Comparison of ENCODE assay signal across 8 mouse cellular contexts in the genomic region with DNA sequence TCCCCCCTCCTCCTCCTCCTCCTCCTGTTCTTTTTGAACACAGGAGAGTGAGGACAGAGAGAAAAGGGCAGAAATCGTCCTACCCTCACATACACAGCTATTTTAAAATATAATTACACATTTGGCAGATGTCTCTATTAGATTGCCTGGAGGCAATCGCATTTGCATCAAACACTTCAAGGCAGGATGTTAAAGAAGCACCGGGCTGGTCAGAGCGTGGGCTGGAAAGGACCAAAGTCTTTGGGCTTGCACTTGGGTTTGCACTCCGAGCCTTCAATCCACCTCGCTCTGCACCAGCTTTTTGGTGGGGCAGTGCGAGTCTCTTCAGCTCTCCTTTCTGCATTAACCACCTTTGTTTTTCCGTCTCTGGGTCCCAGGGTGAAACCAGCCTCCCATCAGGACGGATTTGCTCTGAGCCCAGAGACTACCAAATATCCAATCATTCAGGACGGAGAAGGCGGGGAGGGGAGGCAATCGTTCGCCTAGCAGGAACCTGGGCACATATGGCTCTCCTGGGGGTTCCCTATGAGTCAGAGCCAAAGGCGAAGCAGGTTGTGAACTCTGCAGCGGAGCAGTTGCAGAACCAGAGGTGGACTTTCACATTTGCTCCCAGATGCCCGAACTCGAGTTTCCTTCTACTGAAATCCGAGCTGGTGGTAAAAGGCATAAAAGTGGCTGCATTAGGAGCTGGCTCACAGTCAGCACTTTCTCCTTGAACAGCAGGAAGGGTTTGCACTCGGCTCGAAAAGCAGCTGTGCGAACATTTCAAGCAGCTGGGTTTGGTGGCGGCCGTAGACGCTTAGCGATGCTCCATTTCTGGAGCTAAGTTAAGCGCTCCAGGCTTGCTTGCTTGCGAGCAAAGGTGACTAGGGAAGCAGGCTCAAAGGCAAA. TPM values are rescaled to one million over a fixed set of nuclear protein-coding genes. Genes with fewer than 3 reads are reported as not detected.
DNase-seq lines count a peak whose midpoint lies in the region; ATAC-seq and TF ChIP-seq lines count a peak whose summit lies in the region.

No protein-coding gene starts in this region.

- H3K9me3 ChIP-seq in megakaryocyte, embryonic 14.5 days: peaks cover 31% of the 10 kb centered on the region
- H3K9me3 ChIP-seq in intestine, postnatal 0 days (ENCODE audit: control insufficient read depth): no peaks in the 10 kb centered on the region
- no peaks in the 10 kb centered on the region for H3K9me3 ChIP-seq in liver, embryonic 13.5 days (replicated peaks)
- no peaks in the 10 kb centered on the region for H3K9me3 ChIP-seq in neural tube, embryonic 11.5 days (ENCODE audit: control insufficient read depth, low read length)

- H3K36me3 ChIP-seq in megakaryocyte, embryonic 14.5 days (replicated peaks; ENCODE audit: low read length): no peaks in the 10 kb centered on the region
- H3K36me3 ChIP-seq in intestine, postnatal 0 days (ENCODE audit: control insufficient read depth, insufficient read depth): no peaks in the 10 kb centered on the region
- H3K36me3 ChIP-seq in liver, embryonic 13.5 days: no peaks in the 10 kb centered on the region
- no peaks in the 10 kb centered on the region for H3K36me3 ChIP-seq in neural tube, embryonic 11.5 days (ENCODE audit: control insufficient read depth, insufficient read depth, low read length)

- peak overlapping the region; percentile 83 for H3K4me3 ChIP-seq in megakaryocyte, embryonic 14.5 days (replicated peaks)
- H3K4me3 ChIP-seq in intestine, postnatal 0 days (ENCODE audit: low read depth, low read length): peak overlapping the region; percentile 24
- H3K4me3 ChIP-seq in liver, embryonic 13.5 days (replicated peaks): peak overlapping the region; percentile 44
- H3K4me3 ChIP-seq in neural tube, embryonic 11.5 days (ENCODE audit: low read depth, low read length): peak overlapping the region; percentile 32

- H3K27ac ChIP-seq in intestine, postnatal 0 days (ENCODE audit: low read depth, low read length): no peak overlapping the region
- no peak overlapping the region for H3K27ac ChIP-seq in liver, embryonic 13.5 days
- peak overlapping the region; percentile 11; the same call in 1 of the 2 replicates for H3K27ac ChIP-seq in neural tube, embryonic 11.5 days (ENCODE audit: low read depth, low read length)

- 2% methylated on average over 27 of the region's 27 CpGs for WGBS in intestine, postnatal 0 days
- WGBS in liver, embryonic 13.5 days (ENCODE audit: insufficient replicate concordance): 3% methylated on average over 27 of the region's 27 CpGs
- under 1% methylated on average over 27 of the region's 27 CpGs for WGBS in neural tube, embryonic 11.5 days

- peak overlapping the region; percentile 68 for H3K4me2 ChIP-seq in intestine, postnatal 0 days (replicated peaks; ENCODE audit: low read depth)
- peak overlapping the region; percentile 51 for H3K4me2 ChIP-seq in liver, embryonic 13.5 days
- H3K4me2 ChIP-seq in neural tube, embryonic 11.5 days (ENCODE audit: low read depth): peak overlapping the region; percentile 71

- no peak for ATAC-seq in megakaryocyte, adult 5-6 weeks (ENCODE audit: poor library complexity, severe bottlenecking)
- peak; percentile 63; the same call in 1 of the 2 replicates for ATAC-seq in common myeloid progenitor, adult 5-6 weeks (replicated peaks; ENCODE audit: low read depth, poor library complexity, severe bottlenecking)
- ATAC-seq in intestine, postnatal 0 days: peak; percentile 46; the same call in 1 of the 2 replicates
- ATAC-seq in liver, embryonic 13.5 days (ENCODE audit: low read depth): no peak
- no peak for ATAC-seq in neural tube, embryonic 11.5 days (ENCODE audit: insufficient read depth, low FRiP score, low TSS enrichment)

- peaks cover 38% of the 10 kb centered on the region for H3K27me3 ChIP-seq in megakaryocyte, embryonic 14.5 days (replicated peaks)
- no peaks in the 10 kb centered on the region for H3K27me3 ChIP-seq in intestine, postnatal 0 days (replicated peaks; ENCODE audit: control insufficient read depth, insufficient read depth, low read length)
- H3K27me3 ChIP-seq in liver, embryonic 13.5 days: peaks cover 35% of the 10 kb centered on the region
- peaks cover 7% of the 10 kb centered on the region; the same call in 1 of the 2 replicates for H3K27me3 ChIP-seq in neural tube, embryonic 11.5 days (ENCODE audit: control insufficient read depth, insufficient read depth, low read length)

- DNase-seq in heart, adult 18-20 months: peak; percentile 17 to 23
- no peak for DNase-seq in liver, embryonic 13.5 days
- peak; percentile 63 for DNase-seq in neural tube, embryonic 11.5 days (ENCODE audit: low spot score)
- no peak for DNase-seq in cerebellum, adult 18-20 months

- TF ChIP-seq CTCF in intestine, postnatal 0 days (IDR thresholded peaks at IDR 0.05; ENCODE audit: low read depth): no peak

- H3K9ac ChIP-seq in intestine, postnatal 0 days (ENCODE audit: low read depth, low read length): no peak overlapping the region
- no peak overlapping the region for H3K9ac ChIP-seq in liver, embryonic 13.5 days
- H3K9ac ChIP-seq in neural tube, embryonic 11.5 days (ENCODE audit: low read length): peak overlapping the region; percentile 15; the same call in 1 of the 2 replicates

- H3K4me1 ChIP-seq in megakaryocyte, embryonic 14.5 days: peaks cover 9% of the 10 kb centered on the region
- no peaks in the 10 kb centered on the region for H3K4me1 ChIP-seq in intestine, postnatal 0 days (replicated peaks; ENCODE audit: control insufficient read depth, insufficient read depth, low read length)
- H3K4me1 ChIP-seq in liver, embryonic 13.5 days (replicated peaks): peaks cover 4% of the 10 kb centered on the region; the same call in 1 of the 2 replicates
- peaks cover 8% of the 10 kb centered on the region; the same call in 1 of the 2 replicates for H3K4me1 ChIP-seq in neural tube, embryonic 11.5 days (ENCODE audit: control insufficient read depth, insufficient read depth, low read length)

RNA-seq across cellular contexts. Expression of gene Cpm, which starts 58.1 kb away (rescaled TPM):
- polyA plus RNA-seq in megakaryocyte, embryonic 14.5 days (2012; ENCODE audit: insufficient read depth, low replicate concordance): 0.31 TPM in 1 of 2 replicates, not detected in the other
- 0.38 TPM in 1 of 2 replicates, not detected in the other for total RNA-seq in megakaryocyte, adult 5-6 weeks (2015)
- not detected in 2 replicates for total RNA-seq in megakaryocyte, adult 5-6 weeks (2017)
- total RNA-seq in common myeloid progenitor, adult 5-6 weeks (2017): 0.14 TPM in 1 of 2 replicates, not detected in the other
- total RNA-seq in heart, adult 18-20 months (2021): 1 to 10 TPM; 2.9 to 3.5 TPM
- polyA plus RNA-seq in intestine, postnatal 0 days (2015; fragmentation: Nextera tagmentation; extraction: Ambion mirVana): 32.8 and 33.8 TPM in 2 replicates
- 19.3 and 27.8 TPM in 2 replicates for polyA plus RNA-seq in liver, embryonic 13.5 days (2015; fragmentation: Nextera tagmentation; extraction: Ambion mirVana)
- 18.4 and 21.1 TPM in 2 replicates for polyA plus RNA-seq in neural tube, embryonic 11.5 days (2014; fragmentation: Nextera tagmentation; extraction: Ambion mirVana)

Comparison
In these comparisons a context has a peak if more than half of its experiments do, and no peak if none do; other contexts are left out.
1. H3K4me3 ChIP-seq: peak in every context shown above with its lines; median percentile 83 in megakaryocyte, embryonic 14.5 days; 44 in liver, embryonic 13.5 days; 32 in neural tube, embryonic 11.5 days; 24 in intestine, postnatal 0 days.
2. ATAC-seq: peak in common myeloid progenitor, adult 5-6 weeks (single experiment) and intestine, postnatal 0 days (single experiment); none in megakaryocyte, adult 5-6 weeks (single experiment), liver, embryonic 13.5 days (single experiment) and neural tube, embryonic 11.5 days (single experiment).
3. DNase-seq: peak in heart, adult 18-20 months (2 of 2) and neural tube, embryonic 11.5 days (single experiment); none in liver, embryonic 13.5 days (single experiment) and cerebellum, adult 18-20 months (0 of 2).
4. RNA of gene Cpm, which starts 58.1 kb away (polyA plus RNA-seq): 32.8 to 33.8 TPM in intestine, postnatal 0 days, 18.4 to 21.1 TPM in neural tube, embryonic 11.5 days and 19.3 to 27.8 TPM in liver, embryonic 13.5 days; 0.31 TPM in megakaryocyte, embryonic 14.5 days; every median in the first group is over 10 times any median in the second.
5. Peak in every context shown above with its lines, with median percentiles within 50 percentile points of each other: H3K4me2 ChIP-seq.